Mouse (Mus musculus): Measurements from ENCODE around the gene Ranbp3l. TPM values are rescaled to one million over a fixed set of nuclear protein-coding genes. Genes with fewer than 3 reads are reported as not detected.
"Not testable (repeated sequence)": the region's sequence is repeated elsewhere in the genome, so short reads cannot be mapped to it uniquely, and the experiment has no call there.

The Ranbp3l gene
- polyA plus RNA-seq, 1 experiment from 2014 or later: not detected

DNA sequence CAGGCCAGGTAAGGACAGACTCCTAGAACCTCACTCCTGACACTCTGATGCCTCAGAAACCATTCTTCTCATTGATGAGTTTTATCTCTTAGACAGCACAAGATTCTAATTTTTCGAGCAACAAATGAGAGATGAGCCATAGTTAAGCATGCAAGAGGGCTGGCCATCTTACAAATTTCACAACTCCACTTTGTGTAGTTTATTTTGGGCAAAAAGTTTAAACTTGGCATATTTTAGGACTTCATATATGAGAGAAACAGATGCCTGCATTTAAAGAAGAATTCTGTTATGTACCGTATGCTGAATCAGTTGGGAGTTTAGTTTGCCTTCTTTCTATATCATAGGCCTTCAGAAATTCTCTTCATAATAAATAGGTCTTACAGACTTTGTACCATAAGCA lies 35.0 kb downstream of the Ranbp3l start:
- no peak for DNase-seq (ENCODE audit: low spot score)
- Histone ChIP-seq H3K27me3 (ENCODE audit: low read depth, poor library complexity, severe bottlenecking) (no peaks in the 10 kb centered on the region), H3K9me3 (replicated peaks) (no peaks in the 10 kb centered on the region), H3K4me1 (no peaks in the 10 kb centered on the region), H3K36me3 (no peaks in the 10 kb centered on the region), H3K4me3 (no peak overlapping the region), H3K27ac (no peak overlapping the region)
- WGBS: 92% methylated on average over 2 of the region's 2 CpGs

DNA sequence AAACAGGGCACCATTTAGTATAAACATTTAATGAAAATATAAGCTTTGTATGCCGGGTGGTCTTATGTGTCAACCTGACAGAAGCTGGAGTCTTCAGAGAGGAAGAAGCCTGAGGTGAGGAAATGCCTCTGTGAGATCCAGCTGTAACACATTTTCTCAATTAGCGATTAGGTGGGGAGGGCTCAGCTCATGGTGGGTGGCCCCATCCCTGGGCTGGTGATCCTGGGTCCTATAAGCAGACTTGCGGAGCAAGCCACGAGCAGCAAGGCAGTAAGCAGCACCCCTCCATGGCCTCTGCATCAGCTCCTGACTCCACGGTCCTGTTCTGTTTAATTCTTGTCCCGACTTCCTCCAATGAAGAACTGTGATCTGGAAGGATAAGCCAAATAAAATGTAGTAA lies 41.4 kb downstream of the Ranbp3l start:
- peak; percentile 37 for DNase-seq (ENCODE audit: low spot score)
- H3K4me3 ChIP-seq: no peak overlapping the region
- WGBS: 49% methylated on average over 6 of the region's 6 CpGs
- H3K36me3 ChIP-seq: no peaks in the 10 kb centered on the region
- no peaks in the 10 kb centered on the region for H3K9me3 ChIP-seq (replicated peaks)
- no peak overlapping the region for H3K27ac ChIP-seq
- H3K4me1 ChIP-seq: peaks cover 6% of the 10 kb centered on the region
- no peaks in the 10 kb centered on the region for H3K27me3 ChIP-seq (ENCODE audit: low read depth, poor library complexity, severe bottlenecking)

DNA sequence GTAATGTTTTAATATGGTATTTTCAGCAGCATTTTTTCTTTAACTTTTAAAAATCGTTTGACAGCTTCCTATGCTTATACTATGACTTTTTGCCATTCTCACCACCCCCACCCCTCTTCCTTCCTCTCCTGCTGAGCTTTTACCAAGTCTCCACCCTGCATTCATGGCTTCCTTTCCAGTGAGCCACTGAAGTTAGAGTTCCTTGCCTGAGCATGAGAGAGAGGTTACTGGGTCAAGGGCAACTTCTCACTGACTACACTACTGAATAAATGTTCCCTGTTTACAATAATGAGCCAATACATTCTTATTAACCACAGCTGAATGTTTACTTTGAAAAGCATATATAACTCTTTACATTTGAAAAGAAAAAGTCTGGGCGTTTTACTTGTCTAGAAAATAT lies 46.8 kb downstream of the Ranbp3l start:
- H3K4me3 ChIP-seq: no peak overlapping the region
- H3K27me3 ChIP-seq (ENCODE audit: low read depth, poor library complexity, severe bottlenecking): no peaks in the 10 kb centered on the region
- H3K4me1 ChIP-seq: peaks cover under 1% of the 10 kb centered on the region; the same call in 1 of the 2 replicates
- 73% methylated on average over 2 of the region's 2 CpGs for WGBS
- H3K36me3 ChIP-seq: no peaks in the 10 kb centered on the region
- H3K27ac ChIP-seq: no peak overlapping the region
- no peak for DNase-seq (ENCODE audit: low spot score)
- 0 out of 2 replicates have a peak, but pooled peaks cover 1% of the 10 kb centered on the region for H3K9me3 ChIP-seq (replicated peaks)

DNA sequence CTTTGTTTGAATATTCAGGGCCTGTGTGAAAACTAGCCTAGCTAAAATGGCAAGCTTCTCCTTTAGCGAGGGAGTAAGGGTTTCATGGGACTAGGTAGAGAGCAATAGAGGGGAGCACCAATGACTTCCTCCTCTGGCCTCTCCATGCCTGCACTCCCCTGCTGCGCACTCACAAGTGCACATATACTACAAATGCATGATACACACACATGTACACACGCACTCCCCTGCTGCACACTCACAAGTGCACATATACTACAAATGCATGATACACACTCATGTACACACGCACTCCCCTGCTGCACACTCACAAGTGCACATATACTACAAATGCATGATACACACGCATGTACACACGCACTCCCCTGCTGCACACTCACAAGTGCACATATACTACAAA lies 47.7 kb downstream of the Ranbp3l start:
- not testable (repeated sequence) for DNase-seq (ENCODE audit: low spot score); H3K4me3 ChIP-seq; H3K27me3 ChIP-seq (ENCODE audit: low read depth, poor library complexity, severe bottlenecking); H3K36me3 ChIP-seq; H3K4me1 ChIP-seq; H3K27ac ChIP-seq; H3K9me3 ChIP-seq (replicated peaks)
- WGBS: 81% methylated on average over 6 of the region's 6 CpGs

DNA sequence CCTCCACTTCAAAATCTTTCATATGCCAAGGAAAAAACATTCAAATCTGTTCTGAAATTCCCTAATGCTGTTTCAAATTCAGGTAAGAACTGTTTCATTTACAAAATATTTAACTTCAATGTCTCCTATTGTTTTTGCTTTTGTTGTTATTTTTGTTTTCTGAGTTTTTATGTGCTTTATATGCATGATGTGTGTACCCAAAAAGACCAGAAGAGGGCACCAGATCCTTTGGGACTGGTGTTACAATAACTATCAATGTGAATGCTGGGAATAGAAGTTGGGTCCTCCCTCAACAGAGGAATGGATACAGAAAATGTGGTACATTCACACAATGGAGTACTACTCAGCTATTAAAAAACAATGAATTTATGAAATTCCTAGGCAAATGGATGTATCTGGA lies 88.0 kb downstream of the Ranbp3l start:
- no peaks in the 10 kb centered on the region for H3K4me1 ChIP-seq
- H3K36me3 ChIP-seq: no peaks in the 10 kb centered on the region
- no peaks in the 10 kb centered on the region for H3K9me3 ChIP-seq (replicated peaks)
- DNase-seq (ENCODE audit: low spot score): no peak
- no peaks in the 10 kb centered on the region for H3K27me3 ChIP-seq (ENCODE audit: low read depth, poor library complexity, severe bottlenecking)
- H3K4me3 ChIP-seq: no peak overlapping the region
- H3K27ac ChIP-seq: no peak overlapping the region

DNA sequence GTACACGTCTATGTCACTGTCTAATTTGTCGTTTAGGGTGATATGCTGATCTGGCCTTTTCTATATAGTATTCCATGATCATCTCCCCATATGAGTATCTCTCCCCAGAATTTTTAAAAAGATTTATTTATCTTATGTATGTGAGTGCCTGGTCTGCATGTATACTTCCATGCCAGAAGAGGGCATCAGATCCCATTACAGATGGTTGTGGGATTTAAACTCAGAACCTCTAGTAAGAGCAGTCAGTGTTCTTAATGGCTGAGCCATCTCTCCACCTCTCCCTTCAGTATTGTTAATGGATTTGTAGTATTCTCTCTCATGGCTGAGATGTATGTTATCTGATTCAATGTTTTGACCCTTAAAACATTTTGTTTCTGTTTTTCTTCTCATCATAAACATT lies 92.1 kb downstream of the Ranbp3l start:
- no peak overlapping the region for H3K27ac ChIP-seq
- H3K4me1 ChIP-seq: no peaks in the 10 kb centered on the region
- H3K36me3 ChIP-seq: no peaks in the 10 kb centered on the region
- H3K9me3 ChIP-seq (replicated peaks): no peaks in the 10 kb centered on the region
- 86% methylated on average over 2 of the region's 2 CpGs for WGBS
- no peak overlapping the region for H3K4me3 ChIP-seq
- H3K27me3 ChIP-seq (ENCODE audit: low read depth, poor library complexity, severe bottlenecking): no peaks in the 10 kb centered on the region
- DNase-seq (ENCODE audit: low spot score): no peak

DNA sequence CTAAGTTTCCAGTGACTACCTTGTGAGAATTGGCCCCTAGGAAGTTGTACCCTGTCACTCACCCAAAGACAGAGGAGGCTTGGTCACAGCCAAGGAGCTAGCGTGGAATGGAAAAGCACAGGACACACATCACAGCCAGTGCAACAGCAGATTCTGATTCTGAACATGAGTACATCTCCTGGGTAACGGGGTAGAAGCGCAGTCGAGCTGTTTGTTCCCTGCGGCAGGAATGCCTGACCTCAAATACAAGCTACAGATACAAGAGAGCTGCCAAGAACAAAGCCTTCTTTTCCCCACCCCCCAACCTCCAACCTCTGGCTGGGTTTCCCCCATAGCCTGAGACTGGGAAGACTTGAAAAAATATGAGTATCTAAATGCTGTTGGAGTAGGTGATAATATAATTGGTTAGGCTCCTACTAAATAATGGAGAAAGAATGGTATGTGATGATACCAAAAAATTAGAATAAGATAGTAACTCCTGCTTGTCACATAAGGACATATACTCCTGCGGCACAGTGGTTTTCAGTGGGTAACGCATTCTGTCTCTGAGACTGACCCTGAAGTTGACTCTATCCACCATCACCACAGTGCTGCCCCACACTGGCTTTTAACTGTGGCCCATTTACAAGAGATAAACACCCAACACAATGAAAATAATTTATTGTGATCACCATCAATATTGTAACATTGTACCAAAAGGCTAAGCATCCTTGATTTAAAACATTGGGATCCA lies 93.6 kb downstream of the Ranbp3l start:
- 86% methylated on average over 7 of the region's 7 CpGs for WGBS
- H3K27ac ChIP-seq: no peak overlapping the region
- DNase-seq (ENCODE audit: low spot score): no peak
- no peaks in the 10 kb centered on the region for H3K9me3 ChIP-seq (replicated peaks)
- no peaks in the 10 kb centered on the region for H3K4me1 ChIP-seq
- H3K4me3 ChIP-seq: no peak overlapping the region
- no peaks in the 10 kb centered on the region for H3K27me3 ChIP-seq (ENCODE audit: low read depth, poor library complexity, severe bottlenecking)
- H3K36me3 ChIP-seq: no peaks in the 10 kb centered on the region

DNA sequence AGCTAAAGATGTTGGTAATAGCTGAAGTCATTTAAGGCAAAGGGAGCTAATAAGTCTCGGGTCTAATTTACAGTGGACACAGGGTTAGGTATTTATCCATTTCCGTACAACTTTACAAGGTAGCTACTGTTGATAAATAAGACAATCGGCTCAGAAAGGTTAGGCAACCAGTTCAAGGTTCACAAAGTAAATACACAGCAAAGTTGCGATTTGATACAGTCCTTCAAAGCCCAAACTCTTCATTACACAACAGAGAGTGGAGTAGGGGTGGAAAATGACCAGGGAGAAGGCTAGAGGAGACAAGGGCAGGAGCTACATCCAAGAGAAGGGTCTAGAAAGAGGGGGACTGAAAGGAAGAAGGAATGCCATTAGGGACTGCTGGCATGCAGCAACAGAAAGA lies 101.1 kb downstream of the Ranbp3l start:
- Histone ChIP-seq H3K4me3 (no peak overlapping the region), H3K9me3 (replicated peaks) (no peaks in the 10 kb centered on the region), H3K4me1 (peaks cover 26% of the 10 kb centered on the region), H3K27me3 (ENCODE audit: low read depth, poor library complexity, severe bottlenecking) (no peaks in the 10 kb centered on the region), H3K36me3 (no peaks in the 10 kb centered on the region), H3K27ac (no peak overlapping the region)
- 91% methylated on average over 4 of the region's 4 CpGs for WGBS
- DNase-seq (ENCODE audit: low spot score): no peak

DNA sequence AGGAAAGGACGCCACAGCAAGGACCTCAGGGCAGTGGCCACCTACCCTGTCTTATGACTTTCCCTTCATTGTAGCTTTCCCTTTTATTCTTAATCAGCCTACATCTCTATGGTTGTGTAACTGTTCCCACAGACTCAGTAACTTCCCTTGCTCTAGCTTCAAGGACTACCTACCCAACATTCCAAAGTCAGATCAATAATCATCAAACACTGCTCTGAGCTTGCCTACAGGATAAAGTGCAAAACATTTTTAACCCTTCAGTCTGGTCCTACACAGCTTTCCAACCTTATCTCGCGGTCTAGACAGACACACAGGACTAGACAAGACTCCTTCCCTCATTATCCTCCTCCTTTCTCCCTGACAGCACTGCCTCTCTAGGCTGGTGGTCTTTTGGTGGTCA lies 102.6 kb downstream of the Ranbp3l start:
- Histone ChIP-seq H3K27me3 (ENCODE audit: low read depth, poor library complexity, severe bottlenecking) (no peaks in the 10 kb centered on the region), H3K4me3 (peak overlapping the region; percentile 92), H3K27ac (peak overlapping the region; percentile 98), H3K36me3 (no peaks in the 10 kb centered on the region), H3K4me1 (peaks cover 37% of the 10 kb centered on the region), H3K9me3 (replicated peaks) (no peaks in the 10 kb centered on the region)
- WGBS: 5% methylated on average over 3 of the region's 3 CpGs
- DNase-seq (ENCODE audit: low spot score): no peak

DNA sequence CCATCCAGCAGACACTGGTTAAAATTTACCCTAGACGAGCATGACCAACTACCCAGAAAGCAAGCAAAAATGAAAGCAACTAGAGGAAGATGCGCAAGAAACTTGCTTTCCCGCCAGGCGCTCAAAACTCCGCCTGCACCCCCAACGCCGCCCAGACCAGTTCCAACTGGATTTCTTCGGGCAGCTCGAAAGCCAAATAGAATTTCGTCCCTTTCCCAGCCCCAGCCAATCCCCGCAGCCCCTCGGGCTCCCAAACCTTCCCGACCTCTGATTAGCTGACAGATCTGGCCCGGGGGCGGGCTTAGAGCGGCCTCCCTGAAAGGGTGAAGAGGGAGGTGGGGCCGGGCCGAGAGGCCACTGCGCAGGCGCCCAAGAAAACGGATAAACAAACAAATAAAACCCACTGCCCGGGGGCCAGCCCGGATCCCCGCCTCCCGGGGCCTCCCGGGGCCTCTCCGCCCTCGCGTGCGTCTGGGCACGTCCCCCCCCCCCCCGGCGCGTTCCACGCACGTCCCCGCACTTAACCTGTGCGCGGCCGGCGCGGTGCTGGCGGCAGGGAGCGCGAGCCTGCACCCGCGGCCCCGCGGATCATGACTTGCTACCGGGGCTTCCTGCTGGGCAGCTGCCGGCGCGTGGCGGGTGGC lies 103.3 kb downstream of the Ranbp3l start, which contains the start of gene Nadk2:
Gene Nadk2 (plus strand): TSS at position 349 of the 644 bp plus-strand sequence.
- Histone ChIP-seq H3K4me1 (peaks cover 41% of the 10 kb centered on the region), H3K4me3 (peak within 1 kb of the TSS; percentile 92), H3K9me3 (replicated peaks) (no peaks in the 10 kb centered on the region), H3K27ac (peak within 1 kb of the TSS; percentile 98), H3K27me3 (ENCODE audit: low read depth, poor library complexity, severe bottlenecking) (no peaks in the 10 kb centered on the region), H3K36me3 (no peaks in the 10 kb centered on the region)
- under 1% methylated on average over 51 of the region's 54 CpGs for WGBS
- peak; percentile 98 for DNase-seq (ENCODE audit: low spot score)

DNA sequence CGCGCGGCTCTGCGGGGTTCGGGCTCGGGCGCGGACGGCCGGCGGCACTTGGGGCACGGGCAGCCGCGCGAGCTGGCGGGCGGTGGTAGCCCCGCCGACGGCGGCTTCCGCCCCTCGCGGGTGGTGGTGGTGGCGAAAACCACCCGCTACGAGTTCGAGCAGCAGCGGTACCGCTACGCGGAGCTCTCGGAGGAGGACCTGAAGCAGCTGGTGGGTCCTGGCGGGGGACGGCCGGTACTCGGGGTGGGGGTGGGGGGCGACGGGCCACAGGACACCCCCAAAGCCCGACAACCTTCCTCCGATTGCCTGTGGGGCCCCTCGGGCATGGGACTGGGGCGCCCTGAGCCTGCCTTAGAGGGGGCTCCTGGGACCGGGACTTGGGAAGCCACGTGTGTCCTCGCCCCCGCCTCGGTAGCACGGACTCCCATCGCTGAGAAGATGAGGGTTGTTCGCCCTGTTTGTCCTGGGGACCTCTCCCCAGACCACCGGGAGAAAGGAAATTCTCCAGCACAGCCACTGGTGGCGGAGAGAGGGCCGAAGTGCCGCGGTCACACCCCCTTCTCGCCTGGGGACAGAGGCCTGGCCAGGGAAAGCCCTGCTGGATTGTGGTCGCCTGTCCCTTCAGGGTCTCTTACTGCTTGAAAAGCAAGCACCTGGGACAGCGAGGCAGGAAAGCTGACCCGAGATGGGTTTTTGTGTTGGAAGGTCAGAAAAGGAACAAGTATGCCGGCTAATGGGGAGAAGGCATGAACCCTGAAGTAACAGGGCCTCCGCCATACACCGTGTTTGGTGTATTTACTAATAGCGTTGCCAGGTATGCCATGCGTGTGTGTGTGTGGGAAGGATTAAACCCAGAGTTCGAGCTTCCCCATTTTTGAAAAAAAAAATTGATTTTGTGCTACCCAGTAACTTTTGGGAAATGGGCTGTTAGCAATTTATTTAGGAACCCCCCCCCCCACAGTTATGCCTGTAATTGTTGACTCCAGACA lies 104.1 kb downstream of the Ranbp3l start:
- WGBS: under 1% methylated on average over 63 of the region's 66 CpGs

DNA sequence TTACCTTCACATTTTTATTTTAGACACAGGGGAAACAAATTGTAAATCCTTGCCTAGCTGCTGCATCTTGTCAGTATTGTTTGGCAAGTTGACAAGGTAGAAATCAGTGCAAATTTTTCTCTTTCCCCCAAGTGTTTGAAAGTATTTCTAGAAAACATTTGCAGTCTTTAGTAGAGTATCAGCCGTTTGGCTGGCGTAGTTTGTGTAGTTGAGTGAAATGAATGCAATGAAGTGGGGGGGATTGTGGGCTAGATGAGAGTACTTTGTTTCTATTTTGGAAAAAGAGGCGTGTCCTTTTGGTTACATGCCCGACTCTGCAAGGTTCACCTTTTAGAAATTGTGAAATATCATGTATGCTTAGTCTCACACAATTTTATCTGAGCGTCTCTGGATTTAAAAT lies 104.9 kb downstream of the Ranbp3l start:
- no peak for DNase-seq (ENCODE audit: low spot score)
- Histone ChIP-seq H3K4me3 (peak overlapping the region; percentile 92), H3K36me3 (0 out of 2 replicates have a peak, but pooled peaks cover 5% of the 10 kb centered on the region), H3K9me3 (replicated peaks) (no peaks in the 10 kb centered on the region), H3K4me1 (peaks cover 41% of the 10 kb centered on the region), H3K27me3 (ENCODE audit: low read depth, poor library complexity, severe bottlenecking) (no peaks in the 10 kb centered on the region), H3K27ac (no peak overlapping the region)
- 44% methylated on average over 5 of the region's 5 CpGs for WGBS

More for the DNA sequence above, 104.1 kb downstream of the Ranbp3l start:
- 0 out of 2 replicates have a peak, but pooled peaks cover 5% of the 10 kb centered on the region for H3K36me3 ChIP-seq
- H3K27me3 ChIP-seq (ENCODE audit: low read depth, poor library complexity, severe bottlenecking): no peaks in the 10 kb centered on the region
- H3K27ac ChIP-seq: peak overlapping the region; percentile 98
- H3K4me3 ChIP-seq: peak overlapping the region; percentile 92
- no peaks in the 10 kb centered on the region for H3K9me3 ChIP-seq (replicated peaks)
- H3K4me1 ChIP-seq: peaks cover 41% of the 10 kb centered on the region
- DNase-seq (ENCODE audit: low spot score): peak; percentile 76
